Mouse (Mus musculus): ENCODE results near the gene Palm2.

- TF ChIP-seq CTCF (IDR thresholded peaks at IDR 0.05; ENCODE audit: low read depth) (no peak), EP300 (IDR thresholded peaks at IDR 0.05; ENCODE audit: low read depth) (no peak)
Measured at GRCm38 (mm10) chr4:57550216-57550615, 116.2 kb downstream of the Palm2 start.

Measured in liver, embryonic 14.5 days (tissue).